Mouse (Mus musculus): ENCODE measurements at regions not wholly inside any gene's neighbourhood (a gene's known extent, or its start where the extent isn't known, plus 50 kb on each side); places are given as distances from the start of the nearest gene placed in this dataset.
"Not testable (repeated sequence)": the region's sequence is repeated elsewhere in the genome, so short reads cannot be mapped to it uniquely, and the experiment has no call there.

GRCm38 (mm10) chr10:43674749-43675148 lies 96.7 kb downstream of the Cd24a start:
- no peak for DNase-seq

- not testable (repeated sequence) for DNase-seq
Observed at GRCm38 (mm10) chr10:43675495-43675894, 97.4 kb downstream of the Cd24a start.

GRCm38 (mm10) chr10:43676289-43676688 lies 98.2 kb downstream of the Cd24a start:
- no peak for DNase-seq

- no peak for DNase-seq
Observed at GRCm38 (mm10) chr10:43684247-43685033, 106.4 kb downstream of the Cd24a start.

GRCm38 (mm10) chr10:43689161-43689913 lies 111.3 kb downstream of the Cd24a start:
- DNase-seq: no peak

- DNase-seq: no peak
Observed at GRCm38 (mm10) chr10:43689914-43690316, 111.8 kb downstream of the Cd24a start.

- no peak for DNase-seq
Observed at GRCm38 (mm10) chr10:43693974-43694373, 115.9 kb downstream of the Cd24a start.

GRCm38 (mm10) chr10:43694508-43694907 lies 116.4 kb downstream of the Cd24a start:
- DNase-seq: no peak

GRCm38 (mm10) chr10:43695470-43695869 lies 117.4 kb downstream of the Cd24a start:
- no peak for DNase-seq

- DNase-seq: no peak
Observed at GRCm38 (mm10) chr10:43697917-43698316, 119.8 kb downstream of the Cd24a start.

GRCm38 (mm10) chr10:43700371-43701289 lies 122.5 kb downstream of the Cd24a start:
- no peak for DNase-seq

- DNase-seq: peak; percentile 75 to 80
Observed at GRCm38 (mm10) chr10:43702895-43703294, 124.8 kb downstream of the Cd24a start.

GRCm38 (mm10) chr10:43706001-43706988 lies 128.2 kb downstream of the Cd24a start:
- peak; percentile 54 for DNase-seq

GRCm38 (mm10) chr10:43707011-43707410 lies 128.9 kb downstream of the Cd24a start:
- DNase-seq: no peak

- peak in 1 of 2 experiments; percentile 31 for DNase-seq
Observed at GRCm38 (mm10) chr10:43707821-43708373, 129.8 kb downstream of the Cd24a start.

- no peak for DNase-seq
Observed at GRCm38 (mm10) chr10:43709278-43710033, 131.4 kb downstream of the Cd24a start.

GRCm38 (mm10) chr10:43710186-43710885 lies 132.3 kb downstream of the Cd24a start:
- DNase-seq: no peak

GRCm38 (mm10) chr10:43710886-43711256 lies 132.8 kb downstream of the Cd24a start:
- no peak for DNase-seq

- no peak for DNase-seq
Observed at GRCm38 (mm10) chr10:43712657-43713056, 134.6 kb downstream of the Cd24a start.

- DNase-seq: no peak
Observed at GRCm38 (mm10) chr10:43718768-43719167, 140.7 kb downstream of the Cd24a start.

Measured in B cell, adult 2 months (primary cell).